Mouse (Mus musculus) lung, postnatal 0 days (tissue): ENCODE data around the gene Elp6. TPM values are rescaled to one million over a fixed set of nuclear protein-coding genes. Genes with fewer than 3 reads are reported as not detected.
A peak's percentile ranks its signal among the peaks of the same experiment; 100 is the strongest.

Source experiments
- ATAC-seq: fragments of 200-750 bp; cut with Nextera tagmentation; 2 replicates; pipeline ENCODE4 v1.8.0; 2017; ENCODE audit warnings: moderate library complexity
- DNase-seq: peaks from one replicate; pipeline ENCODE4 v3.0.0-alpha.2; 2016; ENCODE audit warnings: low spot score
- H3K27ac ChIP-seq: fragments of 300-500 bp; sonication (generic); 2 replicates; pipeline ENCODE4 v1.5.1; 2014; ENCODE audit warnings: antibody characterized with exemption, mild to moderate bottlenecking, low read length, mixed read lengths
- H3K27me3 ChIP-seq: fragments of 300-500 bp; sonication (generic); replicated peaks from 2 replicates; pipeline ENCODE4 v1.6.1; 2014; ENCODE audit warnings: low read length, mixed read lengths; ENCODE audit not compliant: insufficient read depth
- H3K36me3 ChIP-seq: fragments of 300-500 bp; sonication (generic); 2 replicates; pipeline ENCODE4 v1.6.1; 2014; ENCODE audit warnings: low read length, mixed read lengths; ENCODE audit not compliant: insufficient read depth
- H3K4me1 ChIP-seq: fragments of 300-500 bp; sonication (generic); 2 replicates; pipeline ENCODE4 v1.6.1; 2014; ENCODE audit warnings: antibody characterized with exemption, low read depth, low read length, mixed read lengths; ENCODE audit not compliant: insufficient read depth
- H3K4me2 ChIP-seq: fragments of 300-500 bp; sonication (generic); replicated peaks from 2 replicates; pipeline ENCODE4 v1.6.1; 2014; ENCODE audit warnings: low read depth, mild to moderate bottlenecking, low read length, moderate library complexity, mixed read lengths
- H3K4me3 ChIP-seq: fragments of 300-500 bp; sonication (generic); 2 replicates; pipeline ENCODE4 v1.5.1; 2014; ENCODE audit warnings: low read depth, low read length
- H3K9ac ChIP-seq: fragments of 300-500 bp; sonication (generic); replicated peaks from 2 replicates; pipeline ENCODE4 v1.6.1; 2014; ENCODE audit warnings: low read depth, mild to moderate bottlenecking
- H3K9me3 ChIP-seq: fragments of 300-500 bp; sonication (generic); 2 replicates; pipeline ENCODE4 v1.6.1; 2016; ENCODE audit warnings: low read length, mixed read lengths
- CTCF ChIP-seq: IDR thresholded peaks from 2 replicates; pipeline ENCODE4 v1.5.1; 2016; ENCODE audit warnings: antibody characterized with exemption, mild to moderate bottlenecking
- EP300 ChIP-seq: IDR thresholded peaks from 2 replicates; pipeline ENCODE4 v1.6.1; 2016; ENCODE audit warnings: antibody characterized with exemption, mild to moderate bottlenecking, control low read depth
- WGBS: fragments of 180-500 bp; shearing (Covaris S2); extraction: QIAGEN DNeasy Blood & Tissue Kit; methylation state at CpG from one replicate; pipeline ENCODE4 v1.1.7; 2014; 5-methylcytosine and 5-hydroxymethylcytosine counted together
- polyA plus RNA-seq: library from polyadenylated mRNA; unstranded; fragments of >200 nt; fragmentation: Nextera tagmentation; extraction: Ambion mirVana; gene quantifications from 2 replicates; pipeline ENCODE4 v1.2.1, GENCODE M21; 2015

Gene Elp6
- polyA plus RNA-seq, result 6.9 and 7.8 TPM in 2 replicates

- Histone ChIP-seq H3K9me3 (no peaks in the 10 kb centered on the region), H3K4me1 (no peaks in the 10 kb centered on the region), H3K4me3 (peak within 1 kb of the TSS; percentile 54), H3K27ac (peak within 1 kb of the TSS; percentile 83), H3K27me3 (no peaks in the 10 kb centered on the region), H3K36me3 (no peaks in the 10 kb centered on the region; the same call in 1 of the 2 replicates), H3K4me2 (peak within 1 kb of the TSS; percentile 78), H3K9ac (peak within 1 kb of the TSS; percentile 36)
- ATAC-seq (peak; percentile 99), DNase-seq (peak; percentile 96)
- 2% methylated on average over 46 of the region's 46 CpGs for WGBS
- no peak for TF ChIP-seq EP300
- TF ChIP-seq CTCF, result peak; percentile 37; the same call in 1 of the 2 replicates
Measured at GRCm38 (mm10) chr9:110304969-110305651, at the start of gene Elp6. Gene Elp6, plus strand, starts transcription at chr9:110305173.

GRCm38 (mm10) chr9:110255407-110256019 lies 49.5 kb upstream of the Elp6 start:
- WGBS, result 63% methylated on average over 15 of the region's 15 CpGs
- no peak overlapping the region for H3K27ac ChIP-seq
- H3K36me3 ChIP-seq, result no peaks in the 10 kb centered on the region
- DNase-seq, result no peak
- TF ChIP-seq EP300 (no peak), CTCF (no peak)
- H3K4me2 ChIP-seq, result no peak overlapping the region
- H3K4me1 ChIP-seq, result no peaks in the 10 kb centered on the region
- ATAC-seq, result no peak
- no peaks in the 10 kb centered on the region for H3K27me3 ChIP-seq
- H3K9ac ChIP-seq, result no peak overlapping the region
- no peak overlapping the region for H3K4me3 ChIP-seq
- no peaks in the 10 kb centered on the region for H3K9me3 ChIP-seq

- H3K4me3 ChIP-seq, result no peak overlapping the region
- no peak overlapping the region for H3K27ac ChIP-seq
- no peak overlapping the region for H3K9ac ChIP-seq
- no peaks in the 10 kb centered on the region for H3K9me3 ChIP-seq
- no peaks in the 10 kb centered on the region for H3K27me3 ChIP-seq
- H3K36me3 ChIP-seq, result no peaks in the 10 kb centered on the region
- WGBS, result 70% methylated on average over 6 of the region's 6 CpGs
- TF ChIP-seq CTCF (no peak), EP300 (no peak)
- DNase-seq (no peak), ATAC-seq (no peak)
- H3K4me2 ChIP-seq, result no peak overlapping the region
- no peaks in the 10 kb centered on the region for H3K4me1 ChIP-seq
Measured at GRCm38 (mm10) chr9:110258646-110259045, 46.3 kb upstream of the Elp6 start.

DNA sequence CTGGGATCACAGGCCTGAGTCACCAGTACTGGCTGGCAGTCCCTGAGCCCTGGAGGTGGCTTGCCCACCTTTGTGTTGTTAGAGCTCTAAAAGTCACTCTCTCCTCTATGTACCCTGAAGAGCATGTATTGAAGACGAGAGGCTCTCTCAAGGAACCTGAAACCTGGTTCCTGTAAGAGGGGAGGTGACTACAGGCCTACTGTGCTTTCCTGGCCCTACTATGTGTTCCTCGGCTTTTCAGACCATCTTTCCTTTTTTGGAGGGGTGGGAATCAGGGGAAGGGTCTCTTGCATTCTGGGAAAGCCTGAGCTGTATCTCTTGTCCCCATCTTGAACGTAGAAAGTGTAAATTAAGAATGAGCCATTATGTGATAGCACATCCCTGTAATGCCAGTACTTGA lies 45.9 kb upstream of the Elp6 start:
- no peak overlapping the region for H3K4me2 ChIP-seq
- no peak overlapping the region for H3K4me3 ChIP-seq
- no peaks in the 10 kb centered on the region for H3K27me3 ChIP-seq
- no peak for ATAC-seq
- no peaks in the 10 kb centered on the region for H3K36me3 ChIP-seq
- no peak overlapping the region for H3K27ac ChIP-seq
- DNase-seq, result no peak
- TF ChIP-seq EP300 (no peak), CTCF (no peak)
- WGBS, result 68% methylated on average over 3 of the region's 3 CpGs
- no peak overlapping the region for H3K9ac ChIP-seq
- no peaks in the 10 kb centered on the region for H3K9me3 ChIP-seq
- no peaks in the 10 kb centered on the region for H3K4me1 ChIP-seq

GRCm38 (mm10) chr9:110263181-110263580 lies 41.8 kb upstream of the Elp6 start:
- 80% methylated on average over 8 of the region's 8 CpGs for whole genome bisulfite sequencing
- H3K27me3 ChIP-seq, result no peaks in the 10 kb centered on the region

DNA sequence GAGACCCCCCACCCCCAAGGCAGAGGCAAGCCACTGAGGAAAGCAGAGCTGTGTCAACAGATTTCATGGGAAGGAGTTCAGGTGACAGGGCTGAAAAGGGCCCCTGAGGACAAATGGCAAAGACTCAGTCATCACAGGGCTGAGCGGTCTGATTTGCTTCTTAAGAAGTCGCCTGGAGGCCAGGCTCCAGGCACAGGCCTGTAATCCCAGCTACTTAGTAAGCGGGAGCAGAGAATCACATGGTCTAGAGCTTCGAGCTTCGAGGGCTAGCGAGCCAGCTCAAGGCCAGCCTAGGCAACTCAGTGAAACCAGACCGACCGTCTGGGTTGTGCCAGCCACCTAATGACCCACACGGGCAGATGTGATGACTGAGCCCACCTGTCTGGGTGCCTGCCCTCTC lies 40.0 kb upstream of the Elp6 start:
- Histone ChIP-seq H3K9me3 (no peaks in the 10 kb centered on the region), H3K27me3 (no peaks in the 10 kb centered on the region), H3K27ac (no peak overlapping the region), H3K4me2 (no peak overlapping the region), H3K9ac (no peak overlapping the region), H3K36me3 (no peaks in the 10 kb centered on the region), H3K4me3 (no peak overlapping the region), H3K4me1 (no peaks in the 10 kb centered on the region)
- WGBS, result 79% methylated on average over 9 of the region's 9 CpGs
- ATAC-seq (no peak), DNase-seq (no peak)
- no peak for TF ChIP-seq CTCF
- TF ChIP-seq EP300, result no peak

More at GRCm38 (mm10) chr9:110263181-110263580, 41.8 kb upstream of the Elp6 start:
- TF ChIP-seq EP300 (no peak), CTCF (no peak)
- no peak overlapping the region for H3K9ac ChIP-seq
- H3K4me2 ChIP-seq, result no peak overlapping the region
- no peaks in the 10 kb centered on the region for H3K9me3 ChIP-seq
- no peak for ATAC-seq
- no peak for DNase-seq
- no peak overlapping the region for H3K4me3 ChIP-seq
- no peak overlapping the region for H3K27ac ChIP-seq
- H3K36me3 ChIP-seq, result no peaks in the 10 kb centered on the region
- H3K4me1 ChIP-seq, result no peaks in the 10 kb centered on the region
